Mouse (Mus musculus): ENCODE data around the gene Hyal3.

Gene Hyal3

DNA sequence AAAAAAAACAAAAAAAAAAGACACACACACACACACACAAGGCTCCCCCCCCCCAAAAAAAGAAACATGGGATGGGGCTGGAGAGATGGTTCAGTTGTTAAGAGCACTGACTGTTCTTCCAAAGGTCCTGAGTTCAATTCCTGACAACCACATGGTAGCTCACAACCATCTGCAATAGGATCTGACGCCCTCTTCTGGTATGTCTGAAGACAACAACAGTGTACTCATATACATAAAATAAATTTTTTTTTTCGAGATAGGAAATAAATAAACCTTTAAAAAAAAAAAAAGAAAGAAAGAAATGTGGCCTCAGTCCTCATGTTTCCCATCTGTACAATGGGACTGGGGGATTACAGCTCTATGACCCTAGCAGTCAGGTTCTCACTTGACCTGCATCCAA, 36.8 kb downstream of the Hyal3 start:
- no peak for DNase-seq (ENCODE audit: low spot score in 2 of 2)

- DNase-seq (ENCODE audit: low spot score in 2 of 2): no peak
Observed at GRCm38 (mm10) chr9:107618098-107618497, 37.5 kb downstream of the Hyal3 start.

DNA sequence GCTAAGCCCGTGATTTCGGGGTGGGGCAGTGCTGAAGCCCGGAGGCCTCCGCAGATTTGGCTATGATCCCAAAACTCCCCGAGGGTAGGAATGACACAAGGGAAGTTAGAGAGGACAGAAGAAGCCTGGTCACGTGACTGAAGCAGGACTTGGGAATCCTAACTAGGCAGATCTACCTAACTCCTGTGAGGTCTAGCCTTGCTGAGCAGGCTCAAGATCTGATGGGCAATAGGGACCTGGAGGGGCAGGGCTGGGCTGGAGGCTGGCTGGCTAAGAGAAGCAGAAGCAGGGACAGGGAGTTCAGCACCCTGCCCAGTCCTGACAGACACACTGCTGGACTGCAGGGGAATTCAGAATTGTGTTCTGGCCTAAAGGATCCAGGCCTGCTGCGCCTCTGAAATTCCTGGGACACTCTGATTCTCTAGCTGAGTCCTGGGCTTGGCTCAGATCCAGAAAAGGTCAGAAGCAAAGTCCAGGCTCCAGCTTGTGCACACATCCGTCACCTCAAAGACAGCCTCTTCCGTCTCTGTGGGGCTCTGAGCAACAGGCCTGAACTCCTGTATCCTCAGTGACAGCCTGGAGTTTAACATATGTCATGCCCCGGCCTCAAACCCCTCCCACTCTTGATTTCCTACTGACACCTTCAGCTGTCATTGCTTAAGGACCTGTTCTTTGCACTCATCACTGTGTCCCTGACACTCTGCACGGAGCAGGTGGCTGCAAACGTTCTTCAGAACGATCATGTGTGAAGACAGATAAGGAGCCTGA, 38.3 kb downstream of the Hyal3 start:
- DNase-seq (ENCODE audit: low spot score in 2 of 2): no peak

DNA sequence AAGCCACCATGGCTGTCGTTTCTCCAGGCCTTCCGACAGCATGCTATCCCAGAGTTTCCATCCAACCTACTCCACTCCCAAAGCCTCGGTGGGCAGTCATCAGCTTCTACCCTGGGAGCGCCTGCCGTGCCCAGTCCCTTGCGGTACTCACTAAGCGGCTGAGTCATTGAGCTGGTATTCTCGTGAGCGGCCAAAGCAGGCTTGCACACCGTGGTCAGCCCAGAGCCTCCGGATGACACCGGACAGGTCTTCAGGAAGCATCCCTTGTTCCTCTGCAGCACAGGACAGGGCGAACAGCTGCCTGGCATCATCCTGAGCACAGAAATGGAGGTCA, 38.9 kb downstream of the Hyal3 start:
- DNase-seq (ENCODE audit: low spot score in 2 of 2): no peak

DNA sequence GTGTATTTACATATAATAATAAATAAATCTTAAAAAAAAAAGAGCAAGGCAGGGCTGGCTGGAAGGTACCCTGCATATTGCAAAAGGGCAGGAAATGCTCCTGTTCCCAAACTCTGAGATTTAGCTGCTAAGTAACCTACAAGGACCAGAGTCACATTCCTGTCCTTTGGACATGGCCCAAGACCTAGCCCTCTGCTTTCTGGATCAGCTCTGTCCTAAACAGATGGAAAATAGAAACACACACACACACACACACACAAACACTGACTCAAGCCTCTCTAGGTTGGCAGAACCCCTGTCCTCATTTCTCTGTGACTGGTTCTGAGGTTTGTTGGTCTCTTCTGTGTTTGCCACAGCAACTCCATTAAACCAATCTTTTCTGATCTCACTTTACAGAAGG, 40.3 kb downstream of the Hyal3 start:
- no peak for DNase-seq (ENCODE audit: low spot score in 2 of 2)

GRCm38 (mm10) chr9:107624539-107624938, 43.9 kb downstream of the Hyal3 start:
- DNase-seq (ENCODE audit: low spot score in 2 of 2): no peak

DNA sequence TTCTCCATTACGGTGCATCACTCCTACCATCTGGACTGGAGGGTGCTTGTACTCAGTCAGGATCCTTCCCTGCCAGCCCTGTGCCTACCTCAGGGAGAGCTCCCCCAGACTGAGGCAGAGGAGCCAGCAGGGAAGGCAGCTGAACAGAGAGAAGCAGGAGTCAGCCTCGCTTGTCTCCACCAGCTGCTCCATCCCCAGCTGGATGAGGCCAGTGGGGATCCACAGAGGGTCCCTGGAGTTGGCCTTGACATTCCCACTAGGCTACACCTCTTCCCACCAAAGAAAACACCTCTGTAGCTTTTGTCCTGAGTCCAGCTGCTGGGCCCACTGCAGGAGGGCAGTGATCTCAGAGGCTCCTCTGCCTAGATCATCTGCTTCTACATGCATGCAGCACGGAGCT, 44.3 kb downstream of the Hyal3 start:
- DNase-seq (ENCODE audit: low spot score in 2 of 2): no peak

DNA sequence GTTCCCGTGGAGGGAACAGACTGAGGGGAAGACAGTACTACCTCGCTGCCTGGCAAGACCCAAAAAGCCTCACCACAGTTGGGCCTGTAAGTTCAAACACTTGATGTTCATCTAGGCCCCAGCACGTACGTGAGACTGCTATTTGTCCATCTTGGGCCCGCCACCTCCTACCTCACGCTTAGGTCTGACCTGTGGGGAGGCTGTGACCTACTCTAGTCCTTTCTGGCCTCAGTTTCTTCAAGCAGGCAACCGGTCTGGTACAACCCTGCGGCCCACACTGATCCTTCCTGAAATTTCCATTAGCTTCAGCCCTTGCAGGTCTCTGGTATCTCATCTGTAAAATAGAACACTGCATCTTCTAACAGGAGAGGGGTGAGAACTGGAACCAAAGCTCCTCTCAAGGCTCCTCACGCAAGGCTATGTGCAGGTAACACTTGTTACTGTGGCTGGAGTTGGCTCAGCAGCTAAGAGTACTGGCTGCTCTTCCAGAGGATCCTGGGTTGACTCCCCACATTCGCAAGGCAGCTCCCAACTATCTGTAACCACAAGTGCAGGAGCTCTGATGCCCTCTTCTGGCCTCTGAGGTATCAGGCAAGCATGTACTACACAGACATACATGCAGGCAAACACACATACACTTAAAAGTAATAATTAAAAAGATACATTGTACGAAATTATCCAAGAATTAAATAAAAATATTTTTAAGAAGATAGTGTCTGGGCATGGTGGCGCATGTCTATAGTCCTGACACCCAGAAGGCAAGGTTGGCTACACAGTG, 44.9 kb downstream of the Hyal3 start:
- no peak for DNase-seq (ENCODE audit: low spot score in 2 of 2)

DNA sequence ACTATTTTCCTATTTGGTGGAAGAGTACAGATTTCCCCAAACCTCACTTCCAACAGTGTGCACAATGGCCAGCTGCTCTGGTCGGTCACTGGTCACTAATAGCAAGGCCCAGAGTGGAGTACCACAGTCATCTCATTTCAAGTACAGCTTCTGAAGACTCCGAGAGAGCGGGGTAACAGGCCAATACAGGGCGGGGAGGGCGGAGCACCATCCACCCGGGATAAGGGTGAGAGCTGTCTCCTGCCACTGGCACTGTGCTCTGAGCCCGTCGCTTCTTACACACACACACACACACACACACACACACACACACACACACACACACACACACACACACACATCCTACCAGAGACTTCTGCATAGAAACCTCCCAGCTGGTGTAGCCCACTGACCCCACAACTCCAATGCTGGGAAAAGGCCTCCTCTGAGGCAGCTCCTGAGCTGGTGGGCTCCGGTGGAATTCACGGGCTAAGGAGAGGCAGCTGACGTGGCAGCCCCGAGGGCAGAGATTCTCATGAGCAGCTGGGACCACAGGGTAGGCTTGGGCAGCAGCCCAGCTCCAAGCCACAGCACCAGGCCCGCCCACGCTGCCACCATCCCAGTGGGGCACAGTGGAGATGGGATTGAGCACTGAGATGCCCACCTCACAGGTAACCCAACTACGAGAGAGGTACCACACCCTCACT, 45.7 kb downstream of the Hyal3 start:
- no peak for DNase-seq (ENCODE audit: low spot score in 2 of 2)

DNA sequence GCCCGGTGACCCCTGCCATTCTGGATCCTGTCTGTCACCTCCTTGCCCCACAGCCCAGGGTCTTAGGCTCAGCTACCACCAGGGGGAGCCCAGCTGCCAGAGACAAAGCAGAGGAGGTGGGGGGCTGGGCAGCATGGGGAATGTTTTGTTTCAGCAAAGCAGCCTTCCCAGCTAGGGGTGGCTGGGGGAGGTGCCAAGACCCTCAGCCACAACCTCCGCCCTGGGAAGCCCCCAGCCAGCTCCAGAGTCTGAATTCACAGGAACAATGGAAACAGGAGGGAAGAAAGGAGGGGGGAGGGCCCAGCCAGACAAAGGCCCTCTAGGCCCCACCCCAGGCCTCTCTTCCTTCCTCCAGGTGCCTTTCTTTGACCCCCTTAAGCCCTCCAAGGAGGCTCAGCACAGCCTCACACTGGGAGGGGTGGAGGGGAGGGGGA, 46.2 kb downstream of the Hyal3 start:
- peak in 1 of 2 experiments; percentile 56 for DNase-seq (ENCODE audit: low spot score in 2 of 2)

DNA sequence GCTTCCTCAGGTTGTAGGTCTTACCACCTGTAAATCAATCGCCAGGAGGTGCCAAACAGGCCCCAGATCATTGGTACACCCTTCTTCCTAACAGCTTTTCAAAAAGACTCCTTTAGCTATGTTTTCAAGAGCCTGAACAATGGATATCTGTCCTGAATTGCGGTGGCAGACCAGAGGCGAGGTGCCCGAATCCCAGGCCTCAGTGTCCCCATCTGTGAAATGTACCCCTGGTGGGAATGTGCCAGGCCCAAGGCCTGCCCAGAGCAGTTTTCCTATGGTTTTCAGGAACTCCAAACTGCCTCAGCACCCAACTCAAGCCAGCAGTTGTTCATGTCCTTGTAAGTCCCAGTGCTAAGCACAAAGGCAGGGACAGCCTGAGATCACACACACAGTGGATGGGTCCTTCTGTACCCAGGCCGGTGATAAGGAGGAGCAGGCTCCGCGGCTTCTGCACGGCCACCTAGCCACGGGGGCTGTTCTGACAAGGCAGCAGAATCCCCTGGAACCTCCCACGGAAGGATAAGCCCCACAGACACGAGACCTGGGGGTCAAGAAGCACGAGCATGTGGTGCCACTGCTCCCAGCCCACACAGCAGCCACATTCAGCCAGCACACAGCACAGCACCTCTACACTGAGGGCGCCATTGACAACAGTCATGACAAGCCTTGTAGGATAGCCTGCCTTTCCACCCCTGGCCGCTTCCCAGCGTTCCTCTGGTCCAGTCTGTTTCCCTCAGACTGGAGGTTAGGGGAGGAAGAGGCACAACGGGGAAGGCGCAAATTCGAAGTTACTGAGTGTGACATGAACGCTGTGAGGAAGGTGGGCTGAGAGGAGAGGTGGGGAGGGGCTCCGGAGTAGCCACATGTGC, 47.0 kb downstream of the Hyal3 start:
- no peak for DNase-seq (ENCODE audit: low spot score in 2 of 2)

DNA sequence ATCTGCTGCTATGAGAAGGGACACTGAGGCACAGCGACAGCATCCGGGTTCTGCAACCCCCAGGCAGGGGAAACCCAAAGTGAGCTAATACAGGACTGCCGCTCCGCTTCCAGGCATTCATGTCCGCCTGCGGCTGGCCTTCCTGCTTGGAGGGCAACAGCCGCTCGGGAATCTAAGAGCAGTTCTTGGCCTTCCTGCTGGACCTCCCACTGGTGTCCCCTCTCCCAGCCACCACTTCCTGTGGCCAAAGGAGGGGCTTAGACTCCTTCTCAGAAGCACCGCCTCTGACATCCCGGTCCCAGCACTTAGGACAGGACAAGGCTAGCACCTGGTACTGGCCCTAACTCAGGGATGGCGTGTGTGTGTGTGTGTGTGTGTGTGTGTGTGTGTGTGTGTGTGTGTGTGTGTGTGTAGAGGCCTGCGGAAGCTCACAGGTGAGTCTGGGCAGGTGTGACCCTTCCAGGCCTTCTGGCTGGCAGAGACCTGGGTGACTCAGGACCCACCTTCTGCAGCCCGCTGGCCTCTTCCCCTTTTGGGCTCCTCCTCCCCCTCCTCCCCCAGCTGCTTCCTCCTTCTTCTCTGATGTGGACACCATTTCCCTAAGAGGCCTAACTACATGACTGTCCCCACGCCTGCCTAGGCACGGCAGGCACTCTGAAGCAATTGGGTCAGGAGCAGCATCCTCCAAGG, 48.2 kb downstream of the Hyal3 start:
- no peak for DNase-seq (ENCODE audit: low spot score in 2 of 2)

GRCm38 (mm10) chr9:107629411-107629730, 48.8 kb downstream of the Hyal3 start:
- DNase-seq (ENCODE audit: low spot score in 2 of 2): no peak

DNA sequence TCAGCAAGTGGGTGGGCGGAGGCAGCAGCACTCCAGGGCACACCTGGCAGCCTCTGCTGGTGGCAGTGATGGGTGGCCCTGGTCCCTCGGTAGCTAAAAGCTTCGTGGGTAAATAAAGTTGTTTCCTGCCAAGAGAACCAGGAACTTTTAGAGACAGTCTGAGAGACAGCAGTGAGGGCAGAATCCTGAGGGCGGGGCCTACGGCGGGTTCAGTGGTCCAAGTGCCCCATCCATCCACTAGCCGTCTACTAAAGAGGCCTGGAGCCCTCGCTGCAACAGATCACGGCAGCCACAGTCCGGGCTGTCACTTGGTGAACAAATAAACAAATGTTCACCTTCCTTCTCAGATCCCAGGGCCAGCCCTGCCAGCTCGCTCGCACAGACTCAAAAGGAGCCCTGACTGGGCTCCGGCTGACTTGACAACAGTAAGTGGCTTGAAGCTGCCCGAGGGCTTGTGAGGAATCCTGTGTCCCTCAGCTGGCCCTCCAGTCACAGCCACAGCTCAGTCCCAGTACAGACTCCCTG, 49.3 kb downstream of the Hyal3 start:
- DNase-seq (ENCODE audit: low spot score in 2 of 2): no peak

DNA sequence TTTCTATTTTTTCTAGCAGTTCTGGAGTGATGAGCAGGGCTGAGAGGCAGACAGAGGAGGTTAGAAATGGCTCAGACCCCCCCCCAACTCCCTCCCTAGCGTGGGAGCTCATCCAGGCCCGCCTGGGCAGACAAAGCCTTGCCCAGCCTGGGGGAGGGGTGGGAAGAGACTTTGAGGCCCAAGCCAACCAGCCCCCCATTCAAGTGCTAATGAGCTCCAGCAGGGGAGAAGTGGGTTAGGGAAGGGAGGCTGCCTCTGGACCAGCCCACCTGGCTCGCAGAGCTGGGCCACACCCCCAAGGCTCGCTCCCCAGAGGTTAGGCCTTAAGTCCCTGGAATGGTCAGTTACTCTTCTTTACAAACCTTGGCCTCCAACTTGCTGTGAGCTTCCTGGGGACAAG, 50.0 kb downstream of the Hyal3 start:
- peak in 1 of 2 experiments; percentile 56 for DNase-seq (ENCODE audit: low spot score in 2 of 2)

- DNase-seq (ENCODE audit: low spot score in 2 of 2): no peak
Observed at GRCm38 (mm10) chr9:107631311-107631826, 50.8 kb downstream of the Hyal3 start.

GRCm38 (mm10) chr9:107631861-107632260, 51.2 kb downstream of the Hyal3 start:
- DNase-seq (ENCODE audit: low spot score in 2 of 2): no peak

- no peak for DNase-seq (ENCODE audit: low spot score in 2 of 2)
Observed at GRCm38 (mm10) chr9:107632478-107632877, 51.9 kb downstream of the Hyal3 start.

- peak; percentile 73 to 74 for DNase-seq (ENCODE audit: low spot score in 2 of 2)
Observed at GRCm38 (mm10) chr9:107633091-107633660, 52.6 kb downstream of the Hyal3 start.

- DNase-seq (ENCODE audit: low spot score in 2 of 2): no peak
Observed at GRCm38 (mm10) chr9:107633661-107634405, 53.2 kb downstream of the Hyal3 start.

All from right cerebral cortex, postnatal 36 days (tissue).